Mouse (Mus musculus) embryonic facial prominence, embryonic 12.5 days (tissue): Measurements from ENCODE around the gene Lmod1. TPM values are rescaled to one million over a fixed set of nuclear protein-coding genes. Genes with fewer than 3 reads are reported as not detected.
A peak's percentile ranks its signal among the peaks of the same experiment; 100 is the strongest.

ENCODE experiments used
- ATAC-seq: fragments of 200-750 bp; cut with Nextera tagmentation; 2 replicates; pipeline ENCODE4 v1.8.0; 2017; ENCODE audit not compliant: insufficient number of reproducible peaks, insufficient read depth, low FRiP score, low TSS enrichment
- H3K27ac ChIP-seq: fragments of 300-500 bp; sonication (generic); 2 replicates; pipeline ENCODE4 v1.5.1; 2016; ENCODE audit warnings: mild to moderate bottlenecking
- H3K27me3 ChIP-seq: fragments of 300-500 bp; sonication (generic); 2 replicates; pipeline ENCODE4 v1.6.1; 2016; ENCODE audit warnings: mild to moderate bottlenecking, moderate library complexity
- H3K36me3 ChIP-seq: fragments of 300-500 bp; sonication (generic); 2 replicates; pipeline ENCODE4 v1.6.1; 2016; ENCODE audit warnings: mild to moderate bottlenecking
- H3K4me1 ChIP-seq: fragments of 300-500 bp; sonication (generic); 2 replicates; pipeline ENCODE4 v1.6.1; 2016
- H3K4me2 ChIP-seq: fragments of 300-500 bp; sonication (generic); replicated peaks from 2 replicates; pipeline ENCODE4 v1.6.1; 2016; ENCODE audit warnings: mild to moderate bottlenecking, moderate library complexity
- H3K4me3 ChIP-seq: fragments of 300-500 bp; sonication (generic); 2 replicates; pipeline ENCODE4 v1.5.1; 2016; ENCODE audit warnings: mild to moderate bottlenecking
- H3K9ac ChIP-seq: fragments of 300-500 bp; sonication (generic); 2 replicates; pipeline ENCODE4 v1.6.1; 2016; ENCODE audit warnings: mild to moderate bottlenecking, moderate library complexity
- H3K9me3 ChIP-seq: fragments of 300-500 bp; sonication (generic); 2 replicates; pipeline ENCODE4 v1.6.1; 2016; ENCODE audit warnings: mild to moderate bottlenecking, moderate library complexity
- WGBS: fragments of 180-500 bp; shearing (Covaris S2); methylation state at CpG from one replicate; pipeline ENCODE4 v1.1.7; 2016; 5-methylcytosine and 5-hydroxymethylcytosine counted together
- polyA plus RNA-seq: library from polyadenylated mRNA; unstranded; fragments of >200 nt; fragmentation: Nextera tagmentation; extraction: Ambion mirVana; gene quantifications from 2 replicates; pipeline ENCODE4 v1.2.1, GENCODE M21; 2016

The Lmod1 gene
- polyA plus RNA-seq, 1 experiment from 2014 or later = 0.87 TPM

DNA sequence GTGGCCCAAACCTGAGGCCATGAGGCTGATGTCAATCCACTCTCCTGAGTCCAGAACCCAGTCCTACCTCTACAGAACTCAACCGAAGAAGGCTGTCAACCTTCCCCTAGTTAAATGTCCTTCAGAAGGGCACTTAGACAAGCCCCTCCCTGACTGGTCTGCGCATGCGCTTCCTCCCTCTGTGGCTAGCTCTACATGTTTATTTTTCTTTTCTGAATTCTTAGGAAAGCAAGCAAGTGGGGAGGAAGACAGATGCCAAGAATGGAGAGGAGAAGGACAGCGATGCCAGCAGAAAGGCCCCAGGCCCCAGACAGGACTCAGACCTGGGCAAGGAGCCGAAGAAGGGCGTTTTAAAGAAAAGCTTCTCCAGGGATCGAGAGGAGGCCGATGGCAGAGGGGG is 38.8 kb downstream of the Lmod1 start:
- no peak overlapping the region for H3K9ac ChIP-seq
- no peaks in the 10 kb centered on the region for H3K36me3 ChIP-seq
- no peak for ATAC-seq
- no peak overlapping the region for H3K27ac ChIP-seq
- no peaks in the 10 kb centered on the region for H3K4me1 ChIP-seq
- H3K4me3 ChIP-seq = no peak overlapping the region
- no peak overlapping the region for H3K4me2 ChIP-seq
- no peaks in the 10 kb centered on the region for H3K27me3 ChIP-seq
- 78% methylated on average over 8 of the region's 8 CpGs for WGBS
- no peaks in the 10 kb centered on the region for H3K9me3 ChIP-seq

DNA sequence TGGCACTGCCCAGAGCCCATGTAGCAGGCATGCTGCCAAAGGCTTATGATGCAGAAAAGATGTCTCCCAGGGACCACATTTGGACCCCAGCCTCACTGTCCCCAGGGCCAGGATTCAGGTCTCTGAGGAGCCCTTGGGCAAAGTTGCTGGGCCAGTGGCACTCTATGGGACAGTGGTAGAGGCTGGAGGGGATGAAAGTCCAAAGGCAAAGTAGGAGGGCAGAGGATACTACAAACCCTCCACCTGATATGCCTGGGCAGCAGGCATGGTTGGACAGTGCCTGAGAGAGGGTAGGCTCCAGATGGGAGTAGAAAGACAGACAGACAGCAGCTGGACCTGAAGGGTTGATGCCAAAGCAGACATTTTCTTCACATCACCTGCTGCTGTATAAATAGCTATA is 41.8 kb downstream of the Lmod1 start:
- no peak overlapping the region for H3K27ac ChIP-seq
- no peak for ATAC-seq
- H3K4me3 ChIP-seq = no peak overlapping the region
- no peaks in the 10 kb centered on the region for H3K27me3 ChIP-seq
- H3K9me3 ChIP-seq = no peaks in the 10 kb centered on the region
- peaks cover 5% of the 10 kb centered on the region; the same call in 1 of the 2 replicates for H3K4me1 ChIP-seq
- H3K9ac ChIP-seq = no peak overlapping the region
- no peak overlapping the region for H3K4me2 ChIP-seq
- H3K36me3 ChIP-seq = no peaks in the 10 kb centered on the region

DNA sequence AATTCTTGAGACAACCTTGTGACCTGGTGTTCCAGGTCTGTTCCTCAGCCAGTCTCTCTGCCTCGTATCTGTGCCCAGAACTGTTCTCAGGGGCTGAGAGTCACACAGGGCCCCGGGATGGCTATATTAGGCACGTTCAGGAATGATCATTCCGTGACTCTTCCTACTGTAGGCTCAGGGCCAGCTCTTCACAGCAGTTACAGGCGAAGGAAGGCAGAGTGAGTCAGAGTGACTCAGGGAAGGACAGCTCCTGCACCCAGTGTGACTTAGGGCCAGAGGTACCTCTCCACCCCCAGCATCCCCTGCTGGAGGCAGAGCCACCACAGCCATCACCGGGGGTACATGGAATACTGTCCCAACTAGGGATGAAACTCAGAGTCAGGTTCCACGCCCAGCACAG is 42.4 kb downstream of the Lmod1 start:
- H3K4me1 ChIP-seq = peaks cover 5% of the 10 kb centered on the region; the same call in 1 of the 2 replicates
- no peak for ATAC-seq
- H3K9me3 ChIP-seq = no peaks in the 10 kb centered on the region
- no peak overlapping the region for H3K4me2 ChIP-seq
- no peak overlapping the region for H3K27ac ChIP-seq
- no peak overlapping the region for H3K4me3 ChIP-seq
- 84% methylated on average over 7 of the region's 7 CpGs for WGBS
- no peak overlapping the region for H3K9ac ChIP-seq
- H3K36me3 ChIP-seq = no peaks in the 10 kb centered on the region
- H3K27me3 ChIP-seq = no peaks in the 10 kb centered on the region

DNA sequence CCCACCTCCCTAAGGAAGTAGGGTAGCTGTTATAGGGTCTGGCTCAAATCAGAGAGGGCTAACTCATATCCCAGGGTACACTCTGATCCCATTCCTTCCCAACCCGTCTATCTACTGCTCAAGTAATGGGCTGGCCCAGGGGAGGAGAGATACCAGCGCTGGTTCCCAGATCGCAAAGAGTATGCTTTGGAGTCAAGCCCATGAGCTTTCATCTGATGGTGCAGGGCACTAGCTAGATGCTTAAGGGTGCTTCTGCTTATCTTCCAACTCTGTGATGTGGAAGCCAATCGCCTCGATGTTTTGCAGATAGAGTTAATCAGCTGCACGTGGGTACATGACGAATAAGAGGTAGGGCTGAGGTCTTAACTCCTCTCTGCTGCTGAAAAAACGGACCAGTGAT is 43.0 kb downstream of the Lmod1 start:
- Histone ChIP-seq H3K27me3 (no peaks in the 10 kb centered on the region), H3K27ac (no peak overlapping the region), H3K4me3 (no peak overlapping the region), H3K9ac (no peak overlapping the region), H3K4me2 (no peak overlapping the region), H3K9me3 (no peaks in the 10 kb centered on the region), H3K36me3 (no peaks in the 10 kb centered on the region), H3K4me1 (peaks cover 8% of the 10 kb centered on the region; the same call in 1 of the 2 replicates)
- ATAC-seq = no peak
- 73% methylated on average over 8 of the region's 8 CpGs for WGBS

DNA sequence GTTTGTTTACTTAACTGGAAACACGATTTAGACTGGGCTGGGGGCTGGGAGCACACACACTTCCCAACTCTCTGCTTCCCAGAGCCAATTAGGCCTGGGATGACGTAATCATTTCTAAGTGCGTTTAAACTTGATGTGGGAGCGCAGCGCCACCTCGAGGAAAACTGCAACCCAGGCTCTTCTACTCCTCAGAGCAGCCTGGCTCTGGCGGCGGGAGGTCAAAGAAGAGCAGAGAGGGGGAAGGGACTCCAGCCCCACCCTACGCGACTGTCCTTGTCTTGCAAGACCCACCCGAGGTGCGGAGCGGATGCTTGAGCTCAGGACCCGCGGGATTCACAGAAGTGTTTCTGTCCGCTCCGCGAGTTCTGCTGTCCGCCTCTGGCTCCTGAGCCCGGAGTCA is 43.6 kb downstream of the Lmod1 start:
- 0 out of 2 replicates have a peak, but pooled peaks have one; percentile 71 for ATAC-seq
- WGBS = under 1% methylated on average over 20 of the region's 20 CpGs
- peak overlapping the region; percentile 56 for H3K9ac ChIP-seq
- H3K4me1 ChIP-seq = peaks cover 12% of the 10 kb centered on the region; the same call in 1 of the 2 replicates
- H3K9me3 ChIP-seq = no peaks in the 10 kb centered on the region
- no peak overlapping the region for H3K27ac ChIP-seq
- no peaks in the 10 kb centered on the region for H3K27me3 ChIP-seq
- H3K4me3 ChIP-seq = peak overlapping the region; percentile 41
- H3K36me3 ChIP-seq = no peaks in the 10 kb centered on the region
- peak overlapping the region; percentile 86 for H3K4me2 ChIP-seq

DNA sequence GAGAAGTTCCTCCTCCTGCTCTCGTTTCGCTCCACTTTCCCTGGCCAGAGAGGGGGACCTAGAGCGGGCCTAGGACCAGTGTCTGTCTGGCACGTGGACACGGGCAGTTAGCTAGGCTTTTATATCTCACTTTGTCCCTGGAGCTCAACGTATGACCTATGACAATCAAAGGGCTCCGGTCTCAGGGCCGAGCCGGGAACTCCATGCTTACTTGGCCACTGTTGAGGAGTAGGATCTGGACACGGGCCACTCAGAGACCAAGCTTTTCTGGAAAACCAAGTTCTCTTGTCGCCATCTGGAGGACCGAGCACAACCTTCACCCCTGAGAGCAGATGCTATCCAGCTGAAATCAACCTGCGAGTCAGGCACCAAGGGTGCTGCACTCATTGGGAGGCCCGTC is 44.4 kb downstream of the Lmod1 start:
- peaks cover 12% of the 10 kb centered on the region; the same call in 1 of the 2 replicates for H3K4me1 ChIP-seq
- H3K4me3 ChIP-seq = peak overlapping the region; percentile 41; the same call in 1 of the 2 replicates
- no peak overlapping the region for H3K27ac ChIP-seq
- WGBS = 10% methylated on average over 14 of the region's 14 CpGs
- peak overlapping the region; percentile 56; the same call in 1 of the 2 replicates for H3K9ac ChIP-seq
- no peaks in the 10 kb centered on the region for H3K27me3 ChIP-seq
- no peaks in the 10 kb centered on the region for H3K9me3 ChIP-seq
- H3K4me2 ChIP-seq = peak overlapping the region; percentile 86
- H3K36me3 ChIP-seq = no peaks in the 10 kb centered on the region
- no peak for ATAC-seq

DNA sequence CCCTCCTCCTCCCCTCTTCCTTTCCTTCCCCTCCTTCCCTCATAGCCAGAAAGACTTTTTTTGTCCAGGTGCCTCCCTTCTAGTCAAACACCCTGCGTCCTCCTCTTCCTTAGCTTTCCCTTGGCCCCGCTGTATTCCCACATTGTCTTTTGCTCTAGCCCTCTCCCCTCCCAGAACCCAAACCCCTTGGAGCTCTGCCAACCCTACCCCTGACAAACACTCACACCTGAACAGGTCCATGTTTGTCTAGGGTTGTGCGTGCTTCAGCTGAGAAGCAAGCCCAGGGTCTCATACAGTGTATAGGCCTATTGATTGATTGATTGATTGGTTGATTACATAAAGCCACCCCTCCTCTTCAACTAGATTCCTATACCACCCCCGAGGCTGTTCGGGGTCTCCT is 44.8 kb downstream of the Lmod1 start:
- Histone ChIP-seq H3K9me3 (no peaks in the 10 kb centered on the region), H3K4me1 (peaks cover 12% of the 10 kb centered on the region; the same call in 1 of the 2 replicates), H3K4me3 (no peak overlapping the region), H3K9ac (no peak overlapping the region), H3K27ac (no peak overlapping the region), H3K4me2 (no peak overlapping the region), H3K36me3 (no peaks in the 10 kb centered on the region), H3K27me3 (no peaks in the 10 kb centered on the region)
- WGBS = 87% methylated on average over 5 of the region's 5 CpGs
- ATAC-seq = no peak

DNA sequence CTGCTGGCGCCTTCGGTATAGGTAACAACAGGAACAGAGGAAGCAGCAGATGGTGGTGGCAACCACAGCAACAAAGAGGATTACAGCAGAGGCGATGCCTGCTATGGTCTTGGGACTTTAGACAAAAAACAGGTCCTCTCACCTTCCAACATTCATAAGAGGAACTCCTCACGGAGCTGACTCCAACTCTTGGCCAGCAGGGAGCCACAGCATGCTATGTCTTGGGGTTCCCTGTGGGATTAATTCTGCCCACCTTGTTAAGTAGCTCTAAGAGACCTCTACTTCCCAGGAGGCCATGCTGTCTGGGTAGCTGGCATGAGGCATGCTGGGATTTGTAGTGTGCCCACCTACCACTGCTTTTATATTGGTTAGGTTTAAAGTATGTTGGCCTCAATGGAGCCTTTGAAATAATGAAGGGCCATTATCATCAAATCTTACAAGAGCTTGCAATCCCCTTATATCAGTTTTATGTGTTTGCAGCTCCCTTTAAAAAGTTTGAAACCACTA is 48.6 kb downstream of the Lmod1 start:
- 68% methylated on average over 4 of the region's 4 CpGs for WGBS
- Histone ChIP-seq H3K27ac (no peak overlapping the region), H3K27me3 (no peaks in the 10 kb centered on the region), H3K4me3 (no peak overlapping the region), H3K9ac (no peak overlapping the region), H3K9me3 (no peaks in the 10 kb centered on the region), H3K4me2 (0 out of 2 replicates have a peak overlapping the region, but pooled peaks have one; percentile 0), H3K36me3 (no peaks in the 10 kb centered on the region), H3K4me1 (peaks cover 17% of the 10 kb centered on the region)
- ATAC-seq = no peak

DNA sequence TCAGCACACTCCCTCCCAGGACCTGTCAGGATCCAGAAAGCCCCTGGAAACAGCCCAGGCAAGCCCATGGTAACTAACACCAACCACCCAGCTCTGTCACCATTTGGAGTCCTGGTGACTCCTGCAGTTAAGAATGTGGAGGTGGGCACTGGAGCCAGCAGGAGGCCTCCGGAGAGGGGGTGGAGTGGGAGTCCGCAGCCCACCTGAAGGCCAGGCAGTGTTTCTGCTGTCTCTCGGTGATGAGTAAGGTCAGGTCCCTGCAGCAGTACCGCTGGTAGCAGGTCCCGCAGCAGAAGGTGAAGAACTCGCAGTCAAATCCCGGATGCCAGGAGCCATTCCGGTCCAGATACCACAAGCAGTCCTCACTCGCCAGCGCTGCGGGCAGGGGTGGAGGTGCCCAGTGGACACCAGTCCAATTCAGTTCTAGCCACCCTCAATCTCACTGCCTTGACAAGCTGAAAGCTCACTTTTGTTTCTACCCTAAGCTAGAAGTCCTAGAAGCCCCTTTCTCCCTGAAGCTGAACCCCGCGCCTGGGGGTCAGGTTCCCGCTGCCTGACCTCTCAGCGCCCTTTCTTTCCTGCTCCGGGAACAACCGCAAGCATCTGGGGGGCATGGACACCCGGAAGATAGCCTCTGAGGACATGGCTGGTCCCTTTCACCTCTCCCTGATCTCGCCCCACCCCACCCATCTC is 49.7 kb downstream of the Lmod1 start:
- 2% methylated on average over 19 of the region's 19 CpGs for WGBS
- H3K27me3 ChIP-seq = no peaks in the 10 kb centered on the region
- no peaks in the 10 kb centered on the region for H3K9me3 ChIP-seq
- ATAC-seq = no peak
- peak overlapping the region; percentile 88 for H3K4me2 ChIP-seq
- H3K9ac ChIP-seq = peak overlapping the region; percentile 67
- peak overlapping the region; percentile 41; the same call in 1 of the 2 replicates for H3K27ac ChIP-seq
- H3K4me3 ChIP-seq = peak overlapping the region; percentile 68
- peaks cover 12% of the 10 kb centered on the region for H3K4me1 ChIP-seq
- no peaks in the 10 kb centered on the region for H3K36me3 ChIP-seq

DNA sequence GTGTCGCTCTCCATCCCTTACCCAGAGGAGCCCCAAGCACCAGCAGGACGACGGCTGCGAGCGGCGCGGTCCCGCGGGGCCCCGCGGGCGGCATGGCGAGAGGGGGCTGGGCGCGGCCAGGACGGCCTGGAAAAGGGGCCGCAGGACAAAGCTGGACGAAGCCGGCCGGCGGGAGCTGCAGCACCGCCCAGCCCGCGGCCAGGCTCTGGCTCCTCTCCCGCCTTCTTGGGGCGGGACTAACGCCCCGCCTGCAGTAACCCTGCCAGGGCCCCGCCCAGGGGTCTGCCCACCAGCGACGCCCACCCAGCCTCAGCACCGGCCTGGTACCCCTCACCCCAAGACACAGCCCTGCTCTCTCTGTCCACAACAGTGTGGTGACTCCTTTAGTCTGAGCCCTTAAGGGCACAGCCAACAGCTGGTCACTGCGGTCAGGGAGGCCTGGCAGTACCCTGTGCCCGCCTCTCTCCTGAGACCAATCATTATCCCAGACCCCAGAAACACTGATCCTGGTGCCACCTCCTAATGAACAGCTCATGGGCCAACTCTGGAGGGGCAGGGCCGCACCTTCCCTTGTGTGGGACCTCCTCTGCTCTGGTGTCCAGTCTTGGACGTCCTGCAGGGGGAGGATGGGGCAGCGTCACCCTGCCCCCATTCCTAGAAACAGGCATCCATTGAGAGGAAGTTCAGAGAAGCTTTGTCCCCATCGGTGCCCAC is 50.4 kb downstream of the Lmod1 start, which contains the start of gene Shisa4:
TSS of gene Shisa4 (minus strand) at position 370 of the 714 bp plus-strand sequence.
- Histone ChIP-seq H3K27ac (peak within 1 kb of the TSS; percentile 41; the same call in 1 of the 2 replicates), H3K9me3 (no peaks in the 10 kb centered on the region), H3K36me3 (no peaks in the 10 kb centered on the region), H3K4me3 (peak within 1 kb of the TSS; percentile 68), H3K27me3 (no peaks in the 10 kb centered on the region), H3K9ac (peak within 1 kb of the TSS; percentile 67), H3K4me2 (peak within 1 kb of the TSS; percentile 88), H3K4me1 (peaks cover 12% of the 10 kb centered on the region)
- WGBS = 2% methylated on average over 38 of the region's 38 CpGs
- ATAC-seq = peak; percentile 89

DNA sequence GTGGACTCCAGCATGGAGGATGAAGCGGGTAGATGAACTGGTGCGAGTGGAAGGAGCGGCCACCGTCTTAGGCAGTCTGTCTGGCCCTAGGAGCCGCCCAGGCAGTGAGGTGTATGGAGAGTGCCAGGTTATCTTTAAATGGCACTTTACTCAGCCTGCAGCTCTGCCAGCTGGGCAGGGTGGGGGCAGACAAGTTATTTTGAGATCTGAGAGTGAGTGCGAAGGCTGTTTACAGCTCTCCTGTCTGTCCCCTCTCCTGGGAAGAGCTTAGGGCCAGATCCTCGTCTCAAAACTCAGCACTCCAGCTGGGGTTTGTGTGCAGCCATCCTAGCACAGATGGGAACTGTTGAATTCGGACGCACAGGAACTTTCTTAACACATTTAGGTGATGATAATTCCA is 54.0 kb downstream of the Lmod1 start:
- H3K4me1 ChIP-seq = peaks cover 5% of the 10 kb centered on the region
- no peak overlapping the region for H3K4me3 ChIP-seq
- H3K27me3 ChIP-seq = no peaks in the 10 kb centered on the region
- no peak overlapping the region for H3K4me2 ChIP-seq
- ATAC-seq = no peak
- H3K36me3 ChIP-seq = peaks cover 18% of the 10 kb centered on the region
- H3K9me3 ChIP-seq = no peaks in the 10 kb centered on the region
- 64% methylated on average over 9 of the region's 9 CpGs for WGBS
- H3K9ac ChIP-seq = no peak overlapping the region
- no peak overlapping the region for H3K27ac ChIP-seq

DNA sequence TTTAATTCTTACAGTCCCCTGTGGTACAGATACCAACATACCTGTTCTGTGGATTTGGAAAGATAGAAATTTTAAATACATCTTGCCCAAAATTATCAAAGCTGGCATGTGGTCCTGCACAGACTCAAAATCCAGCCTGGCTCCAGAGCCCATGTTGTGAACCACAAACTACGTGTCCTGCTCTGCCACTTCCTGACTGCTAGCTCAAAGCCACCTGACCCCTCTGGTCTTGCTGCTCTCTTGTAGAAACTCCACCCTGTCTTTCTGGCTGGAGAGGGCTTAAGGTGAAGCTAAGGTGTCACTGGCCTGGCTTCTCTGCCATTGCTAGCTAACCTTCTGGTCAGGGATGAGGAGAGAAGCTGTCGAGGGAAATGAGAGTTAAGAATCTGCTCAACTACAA is 54.4 kb downstream of the Lmod1 start:
- ATAC-seq = no peak
- H3K4me3 ChIP-seq = no peak overlapping the region

More for the DNA sequence above, 54.4 kb downstream of the Lmod1 start:
- Histone ChIP-seq H3K36me3 (peaks cover 22% of the 10 kb centered on the region), H3K4me2 (no peak overlapping the region), H3K9ac (no peak overlapping the region), H3K27ac (no peak overlapping the region), H3K4me1 (peaks cover 5% of the 10 kb centered on the region), H3K9me3 (no peaks in the 10 kb centered on the region), H3K27me3 (no peaks in the 10 kb centered on the region)
- 57% methylated on average over 2 of the region's 2 CpGs for WGBS
